Mouse (Mus musculus) neural tube, embryonic 12.5 days (tissue): ENCODE measurements at regions not wholly inside any gene's neighbourhood (a gene's known extent, or its start where the extent isn't known, plus 50 kb on each side); places are given as distances from the start of the nearest gene placed in this dataset.
A peak's percentile ranks its signal among the peaks of the same experiment; 100 is the strongest.
"Not testable (repeated sequence)": the region's sequence is repeated elsewhere in the genome, so short reads cannot be mapped to it uniquely, and the experiment has no call there.

Experiments
- ATAC-seq: fragments of 200-750 bp; cut with Nextera tagmentation; 2 replicates; pipeline ENCODE4 v1.8.0; 2017; ENCODE audit warnings: low read depth, mild to moderate bottlenecking, moderate TSS enrichment, moderate library complexity; ENCODE audit not compliant: low FRiP score
- H3K27ac ChIP-seq: fragments of 300-500 bp; sonication (generic); 2 replicates; pipeline ENCODE4 v1.5.1; 2016
- H3K27me3 ChIP-seq: fragments of 300-500 bp; sonication (generic); replicated peaks from 2 replicates; pipeline ENCODE4 v1.6.1; 2016; ENCODE audit warnings: mild to moderate bottlenecking
- H3K36me3 ChIP-seq: fragments of 300-500 bp; sonication (generic); 2 replicates; pipeline ENCODE4 v1.6.1; 2016; ENCODE audit warnings: mild to moderate bottlenecking
- H3K4me1 ChIP-seq: fragments of 300-500 bp; sonication (generic); 2 replicates; pipeline ENCODE4 v1.6.1; 2016
- H3K4me2 ChIP-seq: fragments of 300-500 bp; sonication (generic); replicated peaks from 2 replicates; pipeline ENCODE4 v1.6.1; 2016; ENCODE audit warnings: mild to moderate bottlenecking
- H3K4me3 ChIP-seq: fragments of 300-500 bp; sonication (generic); 2 replicates; pipeline ENCODE4 v1.5.1; 2016
- H3K9ac ChIP-seq: fragments of 300-500 bp; sonication (generic); 2 replicates; pipeline ENCODE4 v1.6.1; 2016; ENCODE audit warnings: mild to moderate bottlenecking
- H3K9me3 ChIP-seq: fragments of 300-500 bp; sonication (generic); 2 replicates; pipeline ENCODE4 v1.6.1; 2016; ENCODE audit warnings: mild to moderate bottlenecking
- WGBS: fragments of 180-500 bp; shearing (Covaris S2); methylation state at CpG from one replicate; pipeline ENCODE4 v1.1.7; 2016; 5-methylcytosine and 5-hydroxymethylcytosine counted together

DNA sequence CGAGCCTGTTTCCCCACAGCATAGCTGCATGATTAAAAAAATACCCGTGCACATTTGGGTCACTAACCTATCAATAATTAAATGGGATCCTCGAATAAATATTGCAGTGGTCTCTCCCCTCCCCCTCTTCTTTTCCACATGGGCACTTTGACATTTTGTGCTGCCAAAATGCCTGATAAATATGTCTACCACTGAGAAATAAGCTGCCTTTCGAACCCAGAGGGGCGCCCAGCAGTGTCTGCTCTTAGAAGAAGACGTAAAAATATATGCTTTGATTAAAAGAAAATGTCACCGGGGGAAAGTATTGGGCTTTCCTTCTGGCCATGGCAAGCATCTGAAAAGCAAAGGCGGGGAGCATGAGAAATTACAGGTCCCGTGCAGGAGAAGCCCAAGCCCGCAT is 152.6 kb upstream of the Frmd4a start:
- ATAC-seq = no peak
- WGBS = 74% methylated on average over 10 of the region's 10 CpGs
- H3K4me2 ChIP-seq = no peak overlapping the region
- H3K27me3 ChIP-seq = no peaks in the 10 kb centered on the region
- H3K9ac ChIP-seq = no peak overlapping the region
- H3K36me3 ChIP-seq = no peaks in the 10 kb centered on the region
- H3K4me3 ChIP-seq = no peak overlapping the region
- no peak overlapping the region for H3K27ac ChIP-seq
- no peaks in the 10 kb centered on the region for H3K4me1 ChIP-seq
- H3K9me3 ChIP-seq = no peaks in the 10 kb centered on the region

DNA sequence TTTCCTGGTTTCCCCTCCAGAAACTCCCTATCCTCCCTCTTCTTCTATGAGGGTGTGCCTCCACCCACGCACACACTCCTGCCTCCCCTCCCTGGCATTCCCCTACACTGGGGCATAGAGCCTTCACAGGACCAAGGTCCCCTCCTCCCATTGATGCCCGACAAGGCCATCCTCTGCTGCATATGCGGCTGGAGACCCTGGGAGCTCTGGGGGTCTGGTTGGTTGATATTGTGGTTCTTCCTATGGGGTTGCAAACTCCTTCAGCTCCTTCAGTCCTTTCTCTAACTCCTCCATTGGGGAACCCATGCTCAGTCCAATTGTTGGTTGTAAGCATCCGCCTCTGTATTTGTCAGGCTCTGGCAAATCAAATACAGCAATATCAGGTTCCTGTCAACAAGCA is 150.8 kb upstream of the Frmd4a start:
- H3K9me3 ChIP-seq, ATAC-seq, H3K27ac ChIP-seq, H3K4me2 ChIP-seq, H3K4me1 ChIP-seq, H3K9ac ChIP-seq, H3K4me3 ChIP-seq, H3K27me3 ChIP-seq, H3K36me3 ChIP-seq: not testable (repeated sequence)
- WGBS = 88% methylated on average over 4 of the region's 4 CpGs

DNA sequence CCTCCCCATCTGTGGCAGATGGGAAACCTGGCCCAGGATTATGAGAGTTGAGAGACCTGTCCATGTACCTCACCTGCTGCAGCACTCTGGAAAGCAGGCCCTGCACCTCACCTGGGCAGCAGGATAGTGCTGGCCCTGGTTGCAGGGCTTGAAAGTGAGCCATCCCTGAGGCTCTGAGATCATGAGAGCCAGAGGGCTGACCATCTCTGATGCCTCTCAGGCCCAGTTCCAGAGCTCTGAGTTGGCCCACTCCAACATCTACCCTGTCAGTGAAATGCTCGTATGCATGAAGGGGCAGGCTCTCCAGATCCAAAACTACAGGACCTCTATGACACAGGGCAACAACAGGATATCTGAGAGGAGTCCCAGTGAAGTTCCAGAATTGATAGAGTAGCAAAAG is 147.8 kb upstream of the Frmd4a start:
- WGBS = 84% methylated on average over 1 of the region's 1 CpGs
- no peaks in the 10 kb centered on the region for H3K36me3 ChIP-seq

DNA sequence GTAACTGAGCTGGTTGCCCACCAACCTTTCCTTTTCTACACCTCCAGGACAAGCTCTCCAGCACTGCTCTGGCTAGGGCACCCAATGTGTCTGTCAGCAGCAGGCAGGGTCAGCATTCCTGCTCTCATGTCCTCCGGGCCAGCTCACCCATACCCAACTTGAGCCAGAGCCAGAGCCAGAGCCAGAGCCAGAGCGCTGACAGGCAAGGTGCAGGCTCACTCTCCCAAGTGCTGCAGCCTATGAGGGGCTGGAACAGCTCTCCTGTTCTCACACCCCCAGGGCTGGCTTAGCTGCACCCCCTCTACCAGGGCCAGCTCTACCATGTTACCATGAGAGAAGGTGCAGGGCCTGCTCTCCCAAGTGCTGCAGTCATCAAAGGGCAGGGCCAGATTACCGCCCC is 145.8 kb upstream of the Frmd4a start:
- WGBS = 88% methylated on average over 3 of the region's 3 CpGs
- no peaks in the 10 kb centered on the region for H3K9me3 ChIP-seq
- H3K9ac ChIP-seq = no peak overlapping the region
- no peaks in the 10 kb centered on the region for H3K27me3 ChIP-seq
- no peak for ATAC-seq
- H3K36me3 ChIP-seq = no peaks in the 10 kb centered on the region
- no peaks in the 10 kb centered on the region for H3K4me1 ChIP-seq
- H3K4me2 ChIP-seq = no peak overlapping the region
- H3K27ac ChIP-seq = no peak overlapping the region
- no peak overlapping the region for H3K4me3 ChIP-seq

More for the DNA sequence above, 147.8 kb upstream of the Frmd4a start:
- Histone ChIP-seq H3K27ac (no peak overlapping the region), H3K27me3 (no peaks in the 10 kb centered on the region), H3K4me2 (no peak overlapping the region), H3K9ac (no peak overlapping the region), H3K4me1 (no peaks in the 10 kb centered on the region), H3K9me3 (no peaks in the 10 kb centered on the region), H3K4me3 (no peak overlapping the region)
- no peak for ATAC-seq

DNA sequence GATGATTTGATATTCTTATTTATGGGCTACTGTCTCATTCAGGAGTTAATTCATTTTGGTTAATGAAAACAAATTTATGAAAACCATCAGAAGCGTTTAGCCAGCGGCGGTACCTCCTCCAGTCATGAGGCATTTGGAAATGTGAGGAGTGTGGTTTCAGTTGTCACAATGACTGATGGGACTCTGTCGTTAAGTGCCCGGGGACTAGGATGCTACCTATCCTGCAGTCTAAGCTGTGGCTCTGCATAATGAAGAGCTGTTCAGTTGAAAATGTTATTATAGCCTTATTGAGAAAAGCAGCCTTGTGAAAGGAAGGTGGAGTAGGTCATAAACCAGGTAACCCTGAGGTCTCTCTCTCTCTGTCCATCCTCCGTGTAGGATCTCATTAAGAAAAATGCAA is 130.5 kb upstream of the Frmd4a start:
- Histone ChIP-seq H3K9me3 (no peaks in the 10 kb centered on the region), H3K27ac (no peak overlapping the region), H3K4me2 (no peak overlapping the region), H3K4me3 (no peak overlapping the region), H3K4me1 (0 out of 2 replicates have a peak, but pooled peaks cover 8% of the 10 kb centered on the region), H3K9ac (no peak overlapping the region), H3K36me3 (no peaks in the 10 kb centered on the region), H3K27me3 (no peaks in the 10 kb centered on the region)
- 49% methylated on average over 6 of the region's 6 CpGs for WGBS
- ATAC-seq = peak; percentile 67; the same call in 1 of the 2 replicates

DNA sequence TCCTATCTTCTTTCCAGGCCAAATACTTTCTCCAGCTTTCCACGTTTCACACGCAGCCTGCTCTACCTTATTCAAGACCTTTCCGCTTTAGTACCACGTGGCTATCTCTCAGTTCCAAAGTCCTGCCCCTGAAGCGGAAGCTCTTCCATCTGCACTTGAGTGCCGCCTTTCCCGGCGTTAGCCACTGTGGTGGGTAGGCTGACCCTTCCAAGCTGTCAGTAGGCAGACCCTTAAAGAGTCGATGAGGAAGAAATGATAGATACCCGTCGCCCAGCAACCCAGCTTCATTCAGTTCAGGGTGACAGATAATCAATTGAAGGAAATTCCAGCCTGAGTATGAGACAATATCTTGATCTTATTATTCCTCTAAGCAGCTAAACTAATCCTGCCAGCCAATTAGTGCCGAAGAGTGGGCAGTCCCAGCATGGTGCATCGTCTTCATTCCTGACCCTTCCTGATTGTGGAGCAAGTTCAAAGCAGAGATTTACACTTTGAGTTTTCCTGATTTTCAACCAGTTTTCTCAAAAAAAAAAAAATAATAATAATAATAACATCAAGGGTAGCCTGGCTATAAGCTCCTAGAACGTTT is 129.6 kb upstream of the Frmd4a start:
- Histone ChIP-seq H3K36me3 (no peaks in the 10 kb centered on the region), H3K9ac (no peak overlapping the region), H3K27ac (no peak overlapping the region), H3K9me3 (no peaks in the 10 kb centered on the region), H3K27me3 (no peaks in the 10 kb centered on the region), H3K4me3 (no peak overlapping the region), H3K4me2 (peak overlapping the region; percentile 22; the same call in 1 of the 2 replicates), H3K4me1 (0 out of 2 replicates have a peak, but pooled peaks cover 8% of the 10 kb centered on the region)
- WGBS = 50% methylated on average over 14 of the region's 14 CpGs
- no peak for ATAC-seq

DNA sequence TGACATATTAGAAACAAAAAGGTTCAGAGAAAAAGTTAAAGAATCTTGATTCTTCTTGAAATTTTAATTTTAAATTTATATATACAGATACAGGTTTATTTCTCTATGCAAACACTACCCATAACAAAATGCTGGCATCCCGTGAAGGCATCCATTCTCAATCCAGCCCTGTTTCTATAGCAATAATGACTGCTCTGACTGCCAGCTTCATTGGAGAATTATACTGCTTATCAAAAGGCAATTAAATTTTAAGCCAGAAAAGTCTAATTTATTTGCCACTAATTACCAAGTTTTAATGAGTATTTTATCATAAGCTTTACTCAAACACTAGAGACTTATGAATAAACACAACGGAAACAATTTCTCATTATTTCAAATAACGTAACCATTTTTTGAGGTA is 128.1 kb upstream of the Frmd4a start:
- no peak overlapping the region for H3K27ac ChIP-seq
- no peak overlapping the region for H3K4me3 ChIP-seq
- H3K4me2 ChIP-seq = no peak overlapping the region
- no peak for ATAC-seq
- no peak overlapping the region for H3K9ac ChIP-seq
- WGBS = 88% methylated on average over 3 of the region's 3 CpGs
- H3K9me3 ChIP-seq = no peaks in the 10 kb centered on the region
- H3K27me3 ChIP-seq = no peaks in the 10 kb centered on the region
- no peaks in the 10 kb centered on the region for H3K36me3 ChIP-seq
- 0 out of 2 replicates have a peak, but pooled peaks cover 8% of the 10 kb centered on the region for H3K4me1 ChIP-seq

DNA sequence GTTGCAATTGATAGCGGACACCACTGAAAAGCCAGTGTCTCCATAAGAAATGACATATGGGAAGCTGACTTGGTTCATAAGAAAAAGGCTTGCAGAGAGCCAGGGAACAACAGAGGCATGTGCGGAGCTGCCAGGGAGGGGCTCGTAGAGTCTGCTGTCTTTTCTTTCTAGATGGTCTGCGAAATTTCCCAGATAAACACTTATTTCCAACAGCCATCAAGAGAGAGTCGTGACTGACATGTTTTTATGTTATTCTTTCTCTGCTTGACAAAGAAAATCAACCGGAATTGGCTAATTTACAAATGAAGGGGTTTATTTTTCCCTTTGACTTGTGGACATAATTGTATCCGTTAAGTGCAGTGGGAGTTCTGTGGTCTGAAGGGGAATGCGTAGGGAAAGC is 127.1 kb upstream of the Frmd4a start:
- WGBS = 37% methylated on average over 8 of the region's 8 CpGs
- H3K9me3 ChIP-seq = no peaks in the 10 kb centered on the region
- H3K27ac ChIP-seq = no peak overlapping the region
- no peak overlapping the region for H3K4me3 ChIP-seq
- H3K9ac ChIP-seq = no peak overlapping the region
- no peak overlapping the region for H3K4me2 ChIP-seq
- 0 out of 2 replicates have a peak, but pooled peaks cover 8% of the 10 kb centered on the region for H3K4me1 ChIP-seq
- ATAC-seq = no peak
- no peaks in the 10 kb centered on the region for H3K27me3 ChIP-seq
- no peaks in the 10 kb centered on the region for H3K36me3 ChIP-seq

DNA sequence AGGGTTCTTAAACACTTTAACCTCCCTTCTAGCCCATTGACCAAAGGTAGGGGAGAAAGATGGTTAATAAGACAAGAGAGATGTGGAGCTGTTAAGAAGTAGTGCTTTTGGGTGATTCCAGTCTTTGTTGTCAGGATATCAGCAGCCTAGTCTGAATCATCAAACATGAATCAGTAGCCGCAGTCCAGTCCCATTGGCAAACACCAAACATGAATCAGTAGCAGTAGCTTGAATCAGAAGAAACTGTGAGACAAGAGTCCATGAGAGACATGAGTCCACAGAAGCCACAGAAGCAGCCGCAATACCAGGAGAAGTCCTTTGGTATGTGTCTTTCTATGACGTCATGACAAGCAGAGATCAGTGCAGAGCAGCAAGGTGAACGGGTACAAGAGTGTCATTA is 110.5 kb upstream of the Frmd4a start:
- no peak for ATAC-seq
- Histone ChIP-seq H3K9ac (no peak overlapping the region), H3K27me3 (no peaks in the 10 kb centered on the region), H3K9me3 (no peaks in the 10 kb centered on the region), H3K4me3 (no peak overlapping the region), H3K4me2 (no peak overlapping the region), H3K27ac (no peak overlapping the region), H3K4me1 (no peaks in the 10 kb centered on the region), H3K36me3 (no peaks in the 10 kb centered on the region)
- 96% methylated on average over 4 of the region's 4 CpGs for WGBS

DNA sequence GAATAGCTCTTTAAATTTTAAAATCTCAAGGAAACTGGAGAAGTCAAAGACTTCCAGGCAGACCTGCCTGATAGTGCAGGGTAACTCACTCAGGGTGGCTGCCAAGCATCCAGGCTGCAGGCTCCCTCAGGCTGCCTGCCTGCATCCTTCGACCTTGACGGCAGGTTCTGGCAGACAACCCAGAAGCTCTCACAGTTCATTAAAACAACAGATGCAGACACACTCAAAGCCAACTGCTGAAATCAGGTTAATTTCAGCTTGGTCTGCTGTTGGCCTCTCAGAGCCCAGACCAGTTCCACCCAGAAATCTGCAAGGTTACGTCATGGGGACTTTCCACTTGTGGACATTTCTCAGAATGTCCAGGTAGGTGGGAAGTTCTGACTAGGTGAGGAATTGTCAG is 109.3 kb upstream of the Frmd4a start:
- Histone ChIP-seq H3K9me3 (no peaks in the 10 kb centered on the region), H3K4me3 (no peak overlapping the region), H3K9ac (no peak overlapping the region), H3K4me2 (no peak overlapping the region), H3K36me3 (no peaks in the 10 kb centered on the region), H3K4me1 (no peaks in the 10 kb centered on the region), H3K27ac (no peak overlapping the region), H3K27me3 (no peaks in the 10 kb centered on the region)
- ATAC-seq = no peak
- 84% methylated on average over 3 of the region's 3 CpGs for WGBS

DNA sequence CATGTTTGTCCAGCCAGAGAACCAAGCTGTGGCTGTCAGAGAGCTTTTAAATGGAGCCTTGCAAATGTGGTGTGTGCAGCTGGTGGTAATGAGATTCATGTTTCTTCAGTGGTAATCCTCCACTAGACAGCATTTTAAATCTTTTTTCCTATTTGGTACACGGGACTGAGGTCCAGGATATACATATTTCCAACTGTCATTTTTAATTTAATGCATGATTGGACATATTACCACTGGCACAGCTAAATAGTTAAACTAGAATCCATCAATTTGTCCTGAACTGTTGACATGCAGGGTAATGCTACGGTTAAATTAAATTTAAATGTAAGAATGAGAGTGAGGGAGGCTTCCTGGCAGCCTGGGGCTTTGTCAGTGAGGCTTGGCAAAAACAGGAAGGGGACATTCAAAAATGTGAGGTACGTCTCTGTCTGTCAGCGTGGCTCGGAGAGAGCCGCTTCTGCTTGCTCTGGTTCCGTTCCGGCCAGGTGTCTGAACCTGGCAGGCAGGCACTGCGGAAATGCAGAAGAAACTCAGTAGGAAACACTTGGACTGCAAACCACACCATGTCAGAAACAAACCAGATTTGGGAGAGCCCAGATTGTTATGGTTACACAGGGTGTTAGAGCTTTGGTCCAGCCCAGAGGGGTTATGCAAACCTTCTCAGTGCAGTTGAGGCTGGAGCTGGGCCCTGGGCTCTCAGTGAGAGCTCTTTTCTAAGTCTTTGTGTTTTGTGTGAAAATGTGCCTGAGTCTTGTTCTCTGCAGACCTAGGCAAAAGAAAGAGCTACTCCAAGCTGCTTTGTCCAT is 107.2 kb upstream of the Frmd4a start:
- H3K9ac ChIP-seq = no peak overlapping the region
- H3K27ac ChIP-seq = no peak overlapping the region
- WGBS = 72% methylated on average over 9 of the region's 9 CpGs
- no peak overlapping the region for H3K4me2 ChIP-seq
- H3K36me3 ChIP-seq = no peaks in the 10 kb centered on the region
- H3K9me3 ChIP-seq = no peaks in the 10 kb centered on the region
- ATAC-seq = peak; percentile 25; the same call in 1 of the 2 replicates
- no peaks in the 10 kb centered on the region for H3K27me3 ChIP-seq
- no peaks in the 10 kb centered on the region for H3K4me1 ChIP-seq
- no peak overlapping the region for H3K4me3 ChIP-seq

DNA sequence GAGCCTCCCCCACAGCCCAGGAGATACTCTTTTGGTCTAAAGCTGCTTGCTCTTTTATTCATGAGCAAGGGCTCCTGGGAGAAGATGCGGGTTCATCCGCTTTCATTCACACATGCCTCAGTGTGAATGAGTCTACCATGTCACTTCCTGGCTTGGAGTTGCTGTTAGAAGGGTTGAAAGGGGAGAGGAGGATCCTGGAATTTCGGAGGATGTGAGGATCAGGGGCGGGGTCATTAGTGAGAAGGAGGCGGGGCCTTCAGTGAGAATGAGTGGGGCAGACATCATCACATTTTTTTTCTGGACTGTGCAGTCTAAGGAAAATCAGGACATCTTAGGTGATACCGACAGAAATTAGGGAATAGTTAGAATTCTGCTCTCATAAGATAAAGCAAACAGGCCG is 102.4 kb upstream of the Frmd4a start:
- no peaks in the 10 kb centered on the region for H3K27me3 ChIP-seq
- no peak overlapping the region for H3K4me2 ChIP-seq
- no peaks in the 10 kb centered on the region for H3K9me3 ChIP-seq
- no peak overlapping the region for H3K4me3 ChIP-seq
- H3K9ac ChIP-seq = no peak overlapping the region
- no peaks in the 10 kb centered on the region for H3K4me1 ChIP-seq
- no peak for ATAC-seq
- WGBS = 78% methylated on average over 7 of the region's 7 CpGs
- no peaks in the 10 kb centered on the region for H3K36me3 ChIP-seq
- no peak overlapping the region for H3K27ac ChIP-seq

DNA sequence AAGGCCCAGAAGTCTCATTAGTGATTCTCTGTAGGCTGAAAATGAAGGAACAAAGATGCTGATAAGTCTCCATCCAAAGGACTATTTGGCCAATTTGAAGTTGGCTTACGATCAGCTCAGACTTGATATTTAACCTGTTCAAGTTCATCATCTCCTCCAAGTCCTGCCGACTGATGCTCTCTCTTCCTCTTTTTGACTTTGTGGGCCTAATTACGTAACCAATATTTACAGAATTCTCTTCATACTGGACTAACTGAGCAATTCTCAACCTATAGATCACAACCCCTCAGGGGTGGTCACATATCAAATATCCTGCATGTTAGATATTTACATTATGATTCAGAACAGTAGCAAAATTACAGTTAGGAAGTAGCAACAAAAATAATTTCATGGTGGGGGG is 101.2 kb upstream of the Frmd4a start:
- 90% methylated on average over 3 of the region's 3 CpGs for WGBS
- Histone ChIP-seq H3K4me2 (no peak overlapping the region), H3K4me1 (no peaks in the 10 kb centered on the region), H3K27me3 (no peaks in the 10 kb centered on the region), H3K9ac (no peak overlapping the region), H3K9me3 (no peaks in the 10 kb centered on the region), H3K27ac (no peak overlapping the region), H3K36me3 (no peaks in the 10 kb centered on the region), H3K4me3 (no peak overlapping the region)
- no peak for ATAC-seq
